27 mouse cellular contexts compared by ENCODE assay signal in the genomic region with DNA sequence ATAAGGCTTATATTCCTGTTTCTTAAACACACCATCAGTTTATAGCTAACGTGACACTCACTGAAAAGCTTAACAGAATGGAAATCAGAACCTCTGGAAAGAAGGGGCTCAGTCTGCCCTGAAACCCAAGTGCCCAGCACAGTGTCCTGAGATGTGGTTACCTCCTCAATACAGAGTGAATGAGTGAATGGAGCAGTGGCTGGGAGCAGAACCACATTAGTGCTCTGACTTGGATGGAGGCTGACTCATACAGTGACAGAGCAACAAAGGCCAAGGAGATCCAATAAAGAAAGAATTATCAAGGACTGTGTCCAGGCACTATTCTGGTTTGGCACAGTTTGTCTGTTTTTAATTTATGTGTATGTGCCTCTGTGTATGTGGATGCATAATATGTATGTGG.
DNase-seq lines count a peak whose midpoint lies in the region; ATAC-seq and TF ChIP-seq lines count a peak whose summit lies in the region.
"Had no signal": no experiment of that assay in that cellular context is flagged by ENCODE, and none has a peak within 500 bp of the region (broad histone marks: within the 10 kb centered on the region; RNA-seq: fewer than 3 reads in every experiment).

No protein-coding gene starts in this region.

- H3K9me3 ChIP-seq in hindbrain, embryonic 16.5 days (ENCODE audit: control insufficient read depth, low read length) = no peaks in the 10 kb centered on the region
- H3K9me3 ChIP-seq: embryonic facial prominence, embryonic 10.5 days; embryonic facial prominence, embryonic 13.5 days; forebrain, embryonic 10.5 days; forebrain, embryonic 13.5 days; heart, embryonic 10.5 days; heart, embryonic 13.5 days; hindbrain, embryonic 12.5 days; hindbrain, embryonic 15.5 days; intestine, embryonic 15.5 days had no signal

- no peak overlapping the region for H3K4me2 ChIP-seq in hindbrain, embryonic 16.5 days (ENCODE audit: low read length)
- H3K4me2 ChIP-seq: embryonic facial prominence, embryonic 13.5 days; forebrain, embryonic 13.5 days; heart, embryonic 13.5 days; hindbrain, embryonic 12.5 days; hindbrain, embryonic 15.5 days; intestine, embryonic 15.5 days had no signal

- no peaks in the 10 kb centered on the region for H3K27me3 ChIP-seq in hindbrain, embryonic 16.5 days (replicated peaks; ENCODE audit: control insufficient read depth, insufficient read depth, low read length)
- H3K27me3 ChIP-seq: embryonic facial prominence, embryonic 13.5 days; forebrain, embryonic 13.5 days; heart, embryonic 13.5 days; hindbrain, embryonic 12.5 days; hindbrain, embryonic 15.5 days; intestine, embryonic 15.5 days had no signal

- TF ChIP-seq POLR2A in embryonic fibroblast, embryonic 13.5 days (IDR thresholded peaks at IDR 0.05; ENCODE audit: low read depth, low read length) = no peak

- WGBS in hindbrain, embryonic 16.5 days = 86% methylated on average over 1 of the region's 1 CpGs

- H3K27ac ChIP-seq in embryonic fibroblast, embryonic 13.5 days (ENCODE audit: insufficient read depth, low read length) = peak overlapping the region; percentile 99
- H3K27ac ChIP-seq in hindbrain, embryonic 16.5 days (ENCODE audit: low read depth, low read length) = no peak overlapping the region
- H3K27ac ChIP-seq: embryonic facial prominence, embryonic 10.5 days; embryonic facial prominence, embryonic 13.5 days; forebrain, embryonic 10.5 days; forebrain, embryonic 13.5 days; heart, adult 2 months; heart, embryonic 10.5 days; heart, embryonic 13.5 days; hindbrain, embryonic 12.5 days; hindbrain, embryonic 15.5 days; intestine, embryonic 15.5 days had no signal

- no peak for ATAC-seq in hindbrain, embryonic 16.5 days
- ATAC-seq: forebrain, embryonic 13.5 days; forebrain, embryonic 16.5 days; intestine, embryonic 15.5 days; Patski had no signal

- no peaks in the 10 kb centered on the region for H3K36me3 ChIP-seq in hindbrain, embryonic 16.5 days (ENCODE audit: control insufficient read depth, insufficient read depth, low read length)
- H3K36me3 ChIP-seq: embryonic facial prominence, embryonic 10.5 days; embryonic facial prominence, embryonic 13.5 days; heart, embryonic 10.5 days; heart, embryonic 13.5 days; hindbrain, embryonic 12.5 days; hindbrain, embryonic 15.5 days; intestine, embryonic 15.5 days had no signal

- intact Hi-C loops in heart, postnatal 36 days (cut with DNase I) = no loop called here

- H3K4me3 ChIP-seq in embryonic fibroblast, embryonic 13.5 days (ENCODE audit: insufficient read depth, low read length) = no peak overlapping the region
- H3K4me3 ChIP-seq in hindbrain, embryonic 16.5 days (ENCODE audit: low read length) = no peak overlapping the region
- H3K4me3 ChIP-seq: embryonic facial prominence, embryonic 10.5 days; embryonic facial prominence, embryonic 13.5 days; forebrain, embryonic 10.5 days; forebrain, embryonic 13.5 days; heart, adult 2 months; heart, embryonic 10.5 days; heart, embryonic 13.5 days; hindbrain, embryonic 12.5 days; hindbrain, embryonic 15.5 days; intestine, embryonic 15.5 days had no signal

- peak; percentile 28 for DNase-seq in adrenal gland, adult 8-10 months
- DNase-seq in adrenal gland, postnatal 4 days (ENCODE audit: low spot score in 2 of 2) = no peak
- DNase-seq in heart, adult 11 months = peak; percentile 68
- no peak for DNase-seq in heart, postnatal 36 days
- DNase-seq: cerebellum, adult 11-12 months; cerebellum, adult 8-10 months; cerebellum, postnatal 10 days; cerebellum, postnatal 36 days; embryo, embryonic 11 days; gastrocnemius, postnatal 25 days; heart, adult 2 months; heart, postnatal 14 days; kidney, adult 11 months; kidney, adult 8-10 months had no signal

- H3K4me1 ChIP-seq in embryonic fibroblast, embryonic 13.5 days (ENCODE audit: control insufficient read depth, insufficient read depth, low read length) = peaks cover 25% of the 10 kb centered on the region
- peaks cover 2% of the 10 kb centered on the region; the same call in 1 of the 2 replicates for H3K4me1 ChIP-seq in hindbrain, embryonic 16.5 days (ENCODE audit: control insufficient read depth, insufficient read depth, low read depth, low read length)
- H3K4me1 ChIP-seq: heart, embryonic 10.5 days; intestine, embryonic 15.5 days had no signal

- H3K9ac ChIP-seq in hindbrain, embryonic 16.5 days (ENCODE audit: low read depth, low read length) = no peak overlapping the region
- H3K9ac ChIP-seq: embryonic facial prominence, embryonic 13.5 days; forebrain, embryonic 13.5 days; heart, embryonic 13.5 days; hindbrain, embryonic 12.5 days; hindbrain, embryonic 15.5 days; intestine, embryonic 15.5 days had no signal

- no peak for TF ChIP-seq CTCF in embryonic fibroblast, embryonic 13.5 days (IDR thresholded peaks at IDR 0.05; ENCODE audit: borderline replicate concordance, insufficient read depth, low read length)

Comparison
In these comparisons a context has a peak if more than half of its experiments do, and no peak if none do; other contexts are left out.
1. DNase-seq: peak in adrenal gland, adult 8-10 months (single experiment) and heart, adult 11 months (single experiment); none in adrenal gland, postnatal 4 days (0 of 2) and heart, postnatal 36 days (0 of 2).